ENCODE assay signal across 8 mouse cellular contexts in genomic region chr16:17474091-17474490, GRCm38 (mm10). TPM values are rescaled to one million over a fixed set of nuclear protein-coding genes. Genes with fewer than 3 reads are reported as not detected.
DNase-seq lines count a peak whose midpoint lies in the region; ATAC-seq lines count a peak whose summit lies in the region.

No protein-coding gene starts in this region.

- no peak overlapping the region for H3K9ac ChIP-seq in forebrain, embryonic 11.5 days (ENCODE audit: low read length)
- no peak overlapping the region for H3K9ac ChIP-seq in forebrain, embryonic 16.5 days (replicated peaks; ENCODE audit: low read depth, low read length)
- no peak overlapping the region for H3K9ac ChIP-seq in liver, embryonic 12.5 days

- no peak overlapping the region for H3K4me2 ChIP-seq in forebrain, embryonic 11.5 days (ENCODE audit: low read depth, low read length, severe bottlenecking)
- H3K4me2 ChIP-seq in forebrain, embryonic 16.5 days (ENCODE audit: low read length) = no peak overlapping the region
- no peak overlapping the region for H3K4me2 ChIP-seq in liver, embryonic 12.5 days

- H3K4me3 ChIP-seq in forebrain, embryonic 11.5 days (ENCODE audit: low read depth, low read length) = no peak overlapping the region
- H3K4me3 ChIP-seq in forebrain, embryonic 16.5 days (replicated peaks; ENCODE audit: low read length) = no peak overlapping the region
- no peak overlapping the region for H3K4me3 ChIP-seq in liver, embryonic 12.5 days

- DNase-seq in forebrain, embryonic 11.5 days (ENCODE audit: low spot score) = peak; percentile 52
- peak; percentile 29 for DNase-seq in liver
- DNase-seq in cerebellum, adult 9-11 months = peak; percentile 42
- peak; percentile 56 to 62 for DNase-seq in kidney, postnatal 4 days
- DNase-seq in thymus, postnatal 10 days (ENCODE audit: low spot score in 2 of 2) = peak; percentile 15 to 39
- DNase-seq in gastrocnemius, postnatal 36 days = no peak

- H3K9me3 ChIP-seq in forebrain, embryonic 11.5 days (ENCODE audit: control insufficient read depth, low read length) = no peaks in the 10 kb centered on the region
- H3K9me3 ChIP-seq in forebrain, embryonic 16.5 days (ENCODE audit: control insufficient read depth, low read length) = no peaks in the 10 kb centered on the region
- H3K9me3 ChIP-seq in liver, embryonic 12.5 days (replicated peaks) = no peaks in the 10 kb centered on the region

- ATAC-seq in forebrain, embryonic 11.5 days (replicated peaks; ENCODE audit: low FRiP score) = no peak
- no peak for ATAC-seq in forebrain, embryonic 16.5 days
- ATAC-seq in liver, embryonic 12.5 days = no peak

- no peak overlapping the region for H3K27ac ChIP-seq in forebrain, embryonic 11.5 days (ENCODE audit: low read depth, low read length)
- no peak overlapping the region for H3K27ac ChIP-seq in forebrain, embryonic 16.5 days (ENCODE audit: low read length)
- no peak overlapping the region for H3K27ac ChIP-seq in liver, embryonic 12.5 days

- H3K36me3 ChIP-seq in forebrain, embryonic 11.5 days (ENCODE audit: control insufficient read depth, insufficient read depth, low read length) = peaks cover under 1% of the 10 kb centered on the region
- no peaks in the 10 kb centered on the region for H3K36me3 ChIP-seq in forebrain, embryonic 16.5 days (ENCODE audit: control insufficient read depth, insufficient read depth)
- H3K36me3 ChIP-seq in liver, embryonic 12.5 days = peaks cover 86% of the 10 kb centered on the region

- no peaks in the 10 kb centered on the region for H3K27me3 ChIP-seq in forebrain, embryonic 11.5 days (ENCODE audit: control insufficient read depth, insufficient read depth, low read length)
- H3K27me3 ChIP-seq in forebrain, embryonic 16.5 days (replicated peaks; ENCODE audit: control insufficient read depth, insufficient read depth, low read length) = no peaks in the 10 kb centered on the region
- no peaks in the 10 kb centered on the region for H3K27me3 ChIP-seq in liver, embryonic 12.5 days (replicated peaks)

- intact Hi-C loops in gastrocnemius, postnatal 36 days (cut with DNase I) = no loop called here

- H3K4me1 ChIP-seq in forebrain, embryonic 11.5 days (replicated peaks; ENCODE audit: control insufficient read depth, insufficient read depth, low read length) = no peaks in the 10 kb centered on the region
- peaks cover 6% of the 10 kb centered on the region; the same call in 1 of the 2 replicates for H3K4me1 ChIP-seq in forebrain, embryonic 16.5 days (replicated peaks; ENCODE audit: control insufficient read depth, insufficient read depth, low read length)
- peaks cover 27% of the 10 kb centered on the region for H3K4me1 ChIP-seq in liver, embryonic 12.5 days

RNA-seq across cellular contexts. Expression of gene Aifm3, which starts 15.3 kb away (rescaled TPM):
- 3.2 and 3.8 TPM in 2 replicates for polyA plus RNA-seq in forebrain, embryonic 11.5 days (2014; fragmentation: Nextera tagmentation; extraction: Ambion mirVana)
- polyA plus RNA-seq in forebrain, embryonic 16.5 days (2015; fragmentation: Nextera tagmentation; extraction: Ambion mirVana) = 9.5 and 12.6 TPM in 2 replicates
- polyA plus RNA-seq in liver, embryonic 12.5 days (2016; fragmentation: Nextera tagmentation; extraction: Ambion mirVana) = 0.83 and 0.98 TPM in 2 replicates
- under 1 TPM in 1 of 2 experiments, not detected in 1; 0.20 TPM for total RNA-seq in gastrocnemius, postnatal 36 days (2021)

RNA-seq across cellular contexts. Expression of gene Crkl, which starts 22.3 kb away (rescaled TPM):
- 96.7 and 102 TPM in 2 replicates for polyA plus RNA-seq in forebrain, embryonic 11.5 days (2014; fragmentation: Nextera tagmentation; extraction: Ambion mirVana)
- 104 and 122 TPM in 2 replicates for polyA plus RNA-seq in forebrain, embryonic 16.5 days (2015; fragmentation: Nextera tagmentation; extraction: Ambion mirVana)
- polyA plus RNA-seq in liver, embryonic 12.5 days (2016; fragmentation: Nextera tagmentation; extraction: Ambion mirVana) = 37.9 and 41.6 TPM in 2 replicates
- 10 to 100 TPM; 17.3 to 17.6 TPM for total RNA-seq in gastrocnemius, postnatal 36 days (2021)

RNA-seq across cellular contexts. Expression of gene Lztr1, which starts 34.4 kb away (rescaled TPM):
- 97.5 and 106 TPM in 2 replicates for polyA plus RNA-seq in forebrain, embryonic 11.5 days (2014; fragmentation: Nextera tagmentation; extraction: Ambion mirVana)
- 130 and 150 TPM in 2 replicates for polyA plus RNA-seq in forebrain, embryonic 16.5 days (2015; fragmentation: Nextera tagmentation; extraction: Ambion mirVana)
- 31.4 and 34.8 TPM in 2 replicates for polyA plus RNA-seq in liver, embryonic 12.5 days (2016; fragmentation: Nextera tagmentation; extraction: Ambion mirVana)
- 10 to 100 TPM; 18.8 to 23.2 TPM for total RNA-seq in gastrocnemius, postnatal 36 days (2021)

RNA-seq across cellular contexts. Expression of gene Thap7, which starts 56.8 kb away (rescaled TPM):
- polyA plus RNA-seq in forebrain, embryonic 11.5 days (2014; fragmentation: Nextera tagmentation; extraction: Ambion mirVana) = 50.2 and 55.6 TPM in 2 replicates
- polyA plus RNA-seq in forebrain, embryonic 16.5 days (2015; fragmentation: Nextera tagmentation; extraction: Ambion mirVana) = 66.3 and 66.5 TPM in 2 replicates
- 34.2 and 36.6 TPM in 2 replicates for polyA plus RNA-seq in liver, embryonic 12.5 days (2016; fragmentation: Nextera tagmentation; extraction: Ambion mirVana)
- total RNA-seq in gastrocnemius, postnatal 36 days (2021) = 10 to 100 TPM; 12.8 to 14.4 TPM

Comparison
In these comparisons a context has a peak if more than half of its experiments do, and no peak if none do; other contexts are left out.
1. DNase-seq: peak in forebrain, embryonic 11.5 days (single experiment), liver (single experiment), cerebellum, adult 9-11 months (single experiment), kidney, postnatal 4 days (2 of 2) and thymus, postnatal 10 days (2 of 2); none in gastrocnemius, postnatal 36 days (0 of 2).